Mouse (Mus musculus) gastrocnemius, postnatal 25 days (tissue): ENCODE measurements around the gene Gm16442. TPM values are rescaled to one million over a fixed set of nuclear protein-coding genes. Genes with fewer than 3 reads are reported as not detected.
"Not testable (repeated sequence)": the region's sequence is repeated elsewhere in the genome, so short reads cannot be mapped to it uniquely, and the experiment has no call there.

ENCODE experiments used
- DNase-seq: peaks from one replicate; pipeline ENCODE4 v3.0.0; 2022
- long read RNA-seq, 2 experiments: library from polyadenylated mRNA; stranded (forward); transcript quantifications; one replicate each; pipeline ENCODE4 v2.0.0; 2021
- total RNA-seq, 2 experiments: library from RNA; stranded (reverse); gene quantifications; 1 replicate in 1 of 2; 2 replicates in 1 of 2; pipeline ENCODE4 v1.2.3; 2021

Gene Gm16442
- not detected for total RNA-seq
- long read RNA-seq, experiment 1, result 0 reads
- long read RNA-seq, experiment 2, result 0 reads

DNA sequence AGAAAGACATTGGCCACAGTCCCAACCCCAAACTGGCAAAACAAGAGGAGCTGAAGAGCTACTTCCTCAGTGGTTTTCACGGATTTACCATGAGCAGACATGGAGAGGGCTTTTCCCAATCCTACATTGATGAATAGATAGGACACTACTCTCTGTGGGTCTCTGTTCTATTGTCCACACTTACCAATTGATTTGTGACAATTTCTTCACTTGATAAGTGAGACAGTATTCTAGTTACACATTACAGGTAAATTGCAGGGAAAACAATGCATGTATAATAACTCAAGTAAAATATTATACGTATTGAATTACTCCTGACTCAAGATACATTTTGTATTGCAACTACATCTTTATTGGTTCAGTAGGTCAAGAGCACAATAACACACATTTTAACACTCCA lies at the start of gene Gm16442:
Gene Gm16442 (minus strand): TSS at position 101 of the 400 bp plus-strand sequence.
- DNase-seq, result not testable (repeated sequence)

DNA sequence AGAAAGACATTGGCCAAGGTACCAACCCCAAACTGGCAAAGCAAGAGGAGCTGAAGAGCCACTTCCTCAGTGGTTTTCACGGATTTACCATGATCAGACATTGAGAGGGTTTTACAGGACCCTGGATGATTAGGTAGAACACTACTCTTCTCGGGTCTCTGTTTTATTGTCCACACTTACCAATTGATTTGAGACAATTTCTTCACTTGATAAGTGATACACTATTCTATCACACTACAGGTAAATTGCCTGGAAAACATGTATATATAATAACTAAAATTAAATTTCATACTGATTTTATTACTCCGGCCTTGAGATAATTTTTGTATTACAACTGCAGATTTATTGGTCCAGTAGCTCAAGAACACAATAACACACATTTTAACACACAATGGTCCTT lies 45.9 kb upstream of the Gm16442 start, which contains the start of gene Vmn1r94:
Gene Vmn1r94 (minus strand): TSS at position 101 of the 400 bp plus-strand sequence.
- DNase-seq, result not testable (repeated sequence)

DNA sequence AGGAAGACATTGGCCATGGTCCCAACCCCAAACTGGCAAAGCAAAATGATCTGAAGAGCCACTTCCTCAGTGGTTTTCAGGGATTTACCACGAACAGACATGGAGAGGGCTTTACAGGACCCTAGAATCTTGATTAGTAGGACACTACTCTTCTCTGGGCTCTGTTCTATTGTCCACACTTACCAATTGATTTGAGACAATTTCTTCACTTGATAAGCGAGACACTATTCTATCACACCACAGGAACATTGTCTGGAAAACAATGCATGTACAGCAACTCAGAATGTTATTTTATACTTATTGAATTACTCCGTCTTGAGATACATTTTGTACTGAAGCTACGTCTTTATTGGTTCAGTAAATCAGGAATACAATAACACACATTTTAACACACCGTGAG lies 16.6 kb upstream of the Gm16442 start, which contains the start of gene Vmn1r93:
Gene Vmn1r93 (minus strand): TSS at position 101 of the 400 bp plus-strand sequence.
- not testable (repeated sequence) for DNase-seq

DNA sequence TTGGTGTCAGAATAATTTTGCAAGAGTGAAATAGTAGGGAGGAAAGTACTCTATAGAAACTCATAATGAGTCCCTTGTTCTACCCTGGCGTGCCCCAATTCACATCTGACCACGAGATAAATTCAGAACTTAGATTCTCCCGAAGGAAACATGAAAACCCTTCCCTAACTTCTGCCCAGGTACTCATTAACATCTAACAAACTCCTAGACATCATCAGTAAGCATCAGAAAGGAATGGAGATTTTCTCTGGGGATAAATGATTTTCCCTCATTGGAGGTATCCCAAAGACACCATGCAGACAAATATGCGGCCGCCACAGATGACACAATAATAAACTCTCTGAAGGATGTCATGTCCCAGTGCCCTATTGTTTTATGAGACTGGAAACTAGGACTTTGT lies 23.0 kb downstream of the Gm16442 start, which contains the start of gene Vmn1r91:
Gene Vmn1r91 (plus strand): TSS at position 301 of the 400 bp plus-strand sequence.
- not testable (repeated sequence) for DNase-seq

DNA sequence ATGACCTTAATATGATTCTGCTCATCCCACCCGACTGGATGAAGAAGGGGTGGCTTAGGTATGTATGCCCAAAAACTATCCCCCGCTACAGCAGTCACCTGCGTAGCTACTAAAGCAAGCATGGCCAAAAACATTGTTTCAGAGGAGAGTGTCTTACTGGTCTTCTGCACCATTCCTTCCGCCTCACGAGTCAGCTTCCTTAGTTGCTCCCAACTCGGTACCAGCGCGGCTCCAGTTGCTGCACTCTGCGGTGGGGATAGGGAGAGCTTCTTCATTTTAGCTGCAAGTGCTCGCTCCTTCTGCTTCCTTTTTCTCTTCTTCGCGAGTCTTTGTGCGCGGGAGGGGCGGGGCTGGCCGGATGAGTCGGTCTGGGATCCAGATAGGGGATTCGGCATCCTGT lies 44.3 kb downstream of the Gm16442 start:
- not testable (repeated sequence) for DNase-seq

Other genes with a start within 250 kb of the Gm16442 start
- not detected for gene Ceacam19, start 234.6 kb downstream of the Gm16442 start, total RNA-seq
- 1 to 10 TPM; 5.6 to 6.1 TPM for gene Pvr, start 201.4 kb downstream of the Gm16442 start, total RNA-seq
- not detected for gene Igsf23, start 171.8 kb downstream of the Gm16442 start, total RNA-seq
- gene Ceacam20, start 157.2 kb downstream of the Gm16442 start, total RNA-seq, result not detected
- not detected for gene Nlrp9b, start 131.1 kb downstream of the Gm16442 start, total RNA-seq
- not detected for gene Vmn1r91, start 22.9 kb downstream of the Gm16442 start, total RNA-seq
- gene Vmn1r93, start 16.5 kb upstream of the Gm16442 start, total RNA-seq, result not detected
- not detected for gene Vmn1r94, start 45.8 kb upstream of the Gm16442 start, total RNA-seq
- not detected for gene Vmn1r95, start 71.1 kb upstream of the Gm16442 start, total RNA-seq
- gene Gm6164, start 83.0 kb upstream of the Gm16442 start, total RNA-seq, result not detected
- gene Gm4498, start 111.2 kb upstream of the Gm16442 start, total RNA-seq, result not detected
- gene Gm5890, start 140.3 kb upstream of the Gm16442 start, total RNA-seq, result not detected
- gene Gm4133, start 211.5 kb upstream of the Gm16442 start, total RNA-seq, result not detected